Mouse (Mus musculus) left cerebral cortex, postnatal 25 days (tissue): ENCODE measurements around the gene Tpgs1. TPM values are rescaled to one million over a fixed set of nuclear protein-coding genes. Genes with fewer than 3 reads are reported as not detected.
A peak's percentile ranks its signal among the peaks of the same experiment; 100 is the strongest.

Experiments used
- DNase-seq, 2 experiments: peaks; one replicate each; pipeline ENCODE4 v3.0.0; 2022; ENCODE audit warnings: low spot score in 2 of 2, mixed read lengths in 1 of 2
- intact Hi-C: fragments of 180-260 bp; cut with DNase I; formaldehyde crosslinking; loops from one replicate; pipeline ENCODE4 v1.15.1; 2025
- total RNA-seq, 2 experiments: library from RNA; stranded (reverse); gene quantifications; 2 replicates each; pipeline ENCODE4 v1.2.3; 2021

The Tpgs1 gene
- total RNA-seq: 10 to 100 TPM; 82.0 to 82.8 TPM

DNA sequence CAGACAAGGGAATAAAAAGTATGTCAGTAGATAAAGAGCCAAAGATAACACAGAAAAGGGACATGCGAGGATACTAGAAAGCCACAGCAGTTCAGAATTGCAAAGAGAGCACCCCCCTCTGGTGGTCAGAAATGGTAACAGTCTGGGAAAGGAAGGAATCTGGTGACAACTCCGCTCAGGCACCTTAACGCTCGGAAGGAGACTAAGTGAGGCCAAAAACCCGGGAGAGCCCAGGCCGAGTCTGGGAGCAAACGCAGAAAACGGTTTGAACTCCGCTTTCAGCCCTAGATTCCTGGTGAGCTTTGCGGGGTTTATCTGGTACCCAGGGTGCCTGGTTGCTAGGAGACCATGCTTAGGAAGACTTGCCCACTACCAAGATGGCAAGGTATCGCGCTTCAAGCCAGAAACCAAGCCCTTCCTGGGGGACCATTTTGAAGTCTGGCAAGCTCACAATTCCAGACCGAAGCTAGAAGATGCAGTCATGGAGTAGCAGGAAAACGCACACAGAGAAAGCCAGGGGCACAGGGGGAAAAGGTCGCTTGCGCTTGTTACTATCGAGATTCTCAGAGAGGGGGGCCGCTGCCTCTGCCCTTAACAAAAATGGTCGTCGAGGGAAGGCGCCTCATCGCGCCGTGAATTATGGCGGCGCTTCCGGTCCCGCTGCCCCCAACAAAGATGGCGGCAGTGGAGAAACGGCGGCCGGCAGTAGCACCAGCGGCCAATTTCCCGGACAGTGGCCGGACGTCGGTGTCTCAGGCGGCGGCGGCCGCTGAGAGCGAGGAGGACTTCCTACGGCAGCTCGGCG, at the start of gene Tpgs1:
Gene Tpgs1 (plus strand): TSS at position 599 of the 805 bp plus-strand sequence.
- intact Hi-C loops: loop anchor here (1.0 kb wide), 2 partner anchors 12 to 72 kb away; no protein-coding TSS in a partner anchor
- DNase-seq: peak; percentile 93 to 96

DNA sequence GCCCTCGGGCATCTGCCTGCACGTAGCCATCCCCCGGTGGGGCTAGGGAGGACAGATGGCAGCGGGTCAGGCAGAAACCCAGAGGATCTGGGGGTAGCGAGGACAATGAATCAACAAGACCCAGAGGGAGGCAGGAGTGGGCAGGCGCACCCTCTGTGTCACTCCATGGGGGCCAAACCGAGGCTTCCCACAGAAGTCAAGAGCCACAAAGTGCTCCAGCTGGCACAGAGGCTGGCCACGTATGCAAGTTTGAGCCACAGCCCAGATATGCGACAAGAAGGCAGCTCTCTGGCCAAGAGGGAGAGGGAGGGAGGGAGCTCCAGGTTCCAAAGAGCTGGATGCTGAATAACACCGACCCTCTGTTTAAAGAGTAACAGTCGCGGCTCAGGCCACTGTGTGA, 45.2 kb upstream of the Tpgs1 start:
- DNase-seq: no peak
- intact Hi-C loops: no loop called here

DNA sequence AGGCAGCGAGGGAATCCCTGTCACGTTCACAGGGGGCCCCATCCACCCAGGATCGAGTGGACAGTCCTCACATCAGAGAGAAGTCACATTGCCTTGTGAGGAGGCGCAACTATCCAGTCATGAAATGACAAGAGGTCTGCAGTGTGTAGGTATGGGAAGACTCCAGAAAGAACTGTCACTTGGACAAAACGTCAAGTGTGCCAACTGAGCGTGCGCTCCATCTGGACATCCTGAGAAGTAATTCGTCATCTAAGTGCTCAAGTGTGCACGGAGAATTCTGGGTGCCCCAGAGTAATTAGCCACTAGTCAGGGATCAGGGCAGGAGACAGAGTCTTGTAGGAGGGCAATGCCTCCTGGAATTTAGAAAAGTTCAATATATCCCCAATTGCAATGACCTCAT, 43.8 kb upstream of the Tpgs1 start:
- no peak for DNase-seq
- intact Hi-C loops: no loop called here

DNA sequence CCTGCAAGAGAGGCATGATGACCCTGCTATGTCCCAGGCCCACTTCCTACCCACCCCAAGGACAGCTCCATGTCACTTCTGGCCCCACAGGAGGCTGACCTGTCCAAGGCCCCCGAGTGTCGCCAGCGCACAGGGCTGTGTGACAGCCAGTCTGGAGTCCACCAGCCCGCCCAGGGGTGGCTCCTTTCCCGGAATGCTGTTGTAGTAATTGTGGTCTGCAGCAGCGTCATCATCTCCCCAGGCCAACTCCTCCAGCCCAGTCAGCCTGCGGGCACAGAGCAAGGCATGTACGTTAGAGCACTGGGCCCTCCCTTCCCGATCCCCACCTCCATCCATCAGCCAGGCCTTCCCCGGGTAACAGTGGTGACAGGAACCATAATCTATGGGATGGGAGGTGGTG, 43.0 kb upstream of the Tpgs1 start:
- DNase-seq: no peak
- intact Hi-C loops: no loop called here

DNA sequence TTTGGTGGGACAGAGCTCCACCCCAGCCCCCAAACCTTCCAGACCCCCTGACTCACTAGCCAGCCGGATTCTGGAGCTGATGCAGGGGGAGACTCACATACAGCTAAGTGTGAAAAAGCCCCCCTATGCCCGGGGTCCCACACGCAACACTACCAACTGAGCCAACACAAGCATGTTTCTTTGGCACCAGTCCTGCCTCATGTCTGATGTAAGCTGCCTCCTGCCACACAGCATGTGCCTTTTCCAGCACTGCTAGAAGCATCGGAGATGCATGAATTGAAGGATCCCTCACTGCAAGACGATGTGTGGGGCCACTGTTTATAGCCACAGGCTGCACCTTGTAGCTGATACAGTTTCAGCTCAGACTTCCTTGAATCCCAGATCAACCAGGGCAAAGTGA, 40.8 kb upstream of the Tpgs1 start:
- intact Hi-C loops: no loop called here
- no peak for DNase-seq

DNA sequence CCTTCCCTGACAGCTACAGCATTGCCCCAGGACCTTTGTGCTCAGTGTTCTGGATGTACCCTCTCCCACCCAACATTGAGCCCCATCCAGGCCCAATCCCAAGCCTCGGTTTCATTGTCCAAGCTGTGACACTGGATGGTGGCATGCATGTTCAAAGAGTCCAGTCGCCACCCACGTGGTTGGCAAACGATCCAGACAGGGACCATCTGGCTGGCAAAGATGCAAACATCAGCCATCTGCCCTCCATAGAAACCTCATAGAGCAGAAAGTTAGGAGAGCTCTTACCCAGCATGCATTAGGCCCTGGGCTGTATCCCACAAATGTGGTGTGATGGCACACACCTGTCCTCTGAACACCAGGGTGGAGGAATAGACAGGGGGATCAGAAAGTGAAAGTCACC, 37.7 kb upstream of the Tpgs1 start:
- intact Hi-C loops: no loop called here
- peak; percentile 55 to 81 for DNase-seq

DNA sequence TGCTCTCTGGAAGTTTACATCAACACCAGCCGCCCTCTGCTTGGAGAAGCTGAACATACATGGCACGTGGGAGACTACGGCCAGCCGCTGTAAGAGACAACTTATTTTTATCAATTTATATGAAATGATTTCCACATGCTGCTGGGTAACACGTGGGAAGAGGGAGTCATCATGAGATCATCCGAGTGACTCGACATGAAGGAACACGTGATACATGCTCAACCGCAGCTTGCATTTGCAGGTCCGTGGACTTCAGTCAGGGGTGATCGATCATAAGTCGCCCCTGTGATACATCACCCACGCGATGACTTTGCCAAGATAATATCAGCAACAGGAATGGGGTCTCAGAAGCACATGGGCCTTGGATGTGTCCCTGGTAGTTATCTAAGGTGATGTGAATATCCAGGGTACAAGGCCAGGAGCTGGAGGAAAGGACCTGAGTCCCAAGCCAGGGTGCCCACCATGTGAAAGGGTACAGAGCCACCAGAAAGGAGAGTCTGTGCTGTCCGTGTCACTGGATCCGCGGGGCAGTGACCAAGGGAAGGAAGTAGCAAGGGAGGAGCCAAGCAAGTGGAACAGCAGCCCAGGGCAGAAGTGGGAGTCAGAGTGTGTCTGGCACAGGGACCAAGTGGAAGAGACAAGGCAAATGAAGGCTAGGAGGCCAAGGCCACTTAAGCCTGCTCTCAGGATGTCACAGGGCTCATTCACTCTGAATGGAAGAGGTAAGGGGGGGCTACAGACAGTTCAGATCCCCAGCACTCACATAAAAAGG, 36.0 kb upstream of the Tpgs1 start:
- peak in 1 of 2 experiments; percentile 76 for DNase-seq
- intact Hi-C loops: no loop called here

DNA sequence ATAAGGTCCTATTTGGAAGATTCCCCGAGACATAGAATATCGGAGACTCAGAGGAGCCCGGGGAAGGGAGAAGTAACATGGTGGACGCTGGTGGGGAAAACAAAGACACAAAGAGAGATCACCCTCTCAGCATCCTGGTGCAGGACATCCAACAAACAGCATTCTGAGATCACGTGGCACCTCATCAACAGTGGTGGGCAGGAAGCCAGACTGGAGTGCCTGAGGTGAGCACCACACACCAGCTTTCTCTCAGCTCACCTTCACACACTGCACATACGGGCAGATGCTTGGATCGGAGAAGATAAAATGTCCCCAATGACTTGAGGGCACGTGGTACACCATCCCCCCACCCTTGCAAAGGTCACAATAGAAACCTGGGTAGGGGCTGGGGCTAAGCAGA, 32.9 kb upstream of the Tpgs1 start:
- DNase-seq: no peak
- intact Hi-C loops: no loop called here

DNA sequence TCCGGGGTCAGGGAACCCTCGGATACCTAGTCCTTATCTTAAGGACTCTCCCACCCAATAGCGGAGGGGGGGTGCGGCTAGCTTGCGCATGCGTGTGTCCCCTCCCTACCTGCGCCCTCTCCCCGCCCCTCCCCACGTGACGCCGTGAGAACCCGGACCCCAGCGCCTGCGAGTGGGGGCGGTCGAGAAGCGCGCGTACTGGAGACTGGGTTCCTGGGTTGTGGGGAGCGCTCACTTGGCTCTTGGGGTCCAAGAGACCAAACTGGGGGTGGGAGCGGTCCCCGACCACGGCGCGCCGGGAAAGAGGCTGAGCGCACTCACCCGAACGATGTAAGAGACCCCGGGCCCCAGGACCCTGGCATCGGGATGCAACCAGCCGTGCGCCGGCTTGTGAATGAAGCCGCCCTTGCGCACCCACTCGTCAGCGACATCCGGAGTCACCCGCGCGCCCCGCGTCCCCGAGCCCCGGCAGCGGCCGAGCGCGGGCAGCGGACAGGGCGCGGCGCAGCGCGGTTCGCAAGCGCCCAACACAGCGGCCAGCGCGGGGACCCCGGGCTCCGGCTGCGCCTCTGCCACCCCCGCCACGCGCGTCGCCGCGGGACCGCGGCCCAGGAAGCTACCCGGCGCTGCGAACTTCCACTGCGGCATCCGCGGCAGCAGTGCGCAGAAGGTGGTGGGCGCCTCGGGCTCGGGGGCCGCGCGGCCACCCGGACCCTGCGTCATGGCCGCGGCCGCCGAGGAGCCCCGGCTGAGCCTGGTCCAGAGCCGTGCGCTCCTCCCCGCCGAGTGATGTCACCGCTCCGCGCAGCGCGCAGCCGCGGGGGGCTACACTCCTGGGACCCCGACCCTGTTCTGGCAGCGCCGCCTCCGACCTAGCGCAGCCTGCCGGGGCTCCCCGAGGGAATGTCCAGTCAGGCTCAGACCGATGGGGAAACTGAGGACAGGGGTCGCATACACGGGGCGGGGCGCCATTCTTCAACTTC, 31.8 kb upstream of the Tpgs1 start, which contains the start of gene Shc2:
Gene Shc2 (minus strand): TSS at position 791 of the 983 bp plus-strand sequence.
- DNase-seq: peak; percentile 83 to 91
- intact Hi-C loops: no loop called here

DNA sequence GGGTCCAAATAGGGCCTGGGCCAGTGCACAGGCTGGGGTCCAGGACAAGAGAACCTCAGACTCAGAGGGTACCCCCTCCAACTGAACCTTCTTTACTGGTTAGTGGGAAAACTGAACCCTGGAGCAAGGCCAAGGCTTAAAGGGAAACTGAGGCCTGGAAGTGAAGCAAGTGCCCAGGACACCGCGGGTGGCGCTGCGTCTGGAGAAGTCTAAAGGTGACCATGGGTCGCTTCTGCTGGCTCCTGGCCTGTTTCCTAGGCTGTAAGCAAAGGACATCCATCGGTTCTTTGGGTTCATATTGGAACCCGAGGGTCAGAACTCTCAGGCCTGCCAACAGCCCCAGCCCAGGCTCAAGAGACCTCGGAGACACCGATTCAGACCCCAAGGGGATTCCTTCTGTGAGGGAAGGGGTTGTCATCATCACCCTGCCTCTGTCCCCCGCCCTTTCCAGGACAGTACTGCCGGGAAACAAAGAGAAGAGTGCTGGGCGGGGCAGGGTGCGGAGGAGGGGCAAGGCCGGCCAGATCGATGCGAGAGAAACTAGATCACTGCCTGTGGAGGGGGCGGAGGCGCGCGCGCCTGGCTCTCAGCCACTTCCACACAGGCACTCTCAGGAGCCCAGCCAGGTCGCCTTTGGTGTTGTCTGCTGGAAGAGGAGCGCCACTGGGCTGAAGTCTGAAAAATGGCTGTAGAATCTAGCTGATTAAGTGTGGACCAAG, 30.5 kb upstream of the Tpgs1 start:
- DNase-seq: peak; percentile 54 to 82

DNA sequence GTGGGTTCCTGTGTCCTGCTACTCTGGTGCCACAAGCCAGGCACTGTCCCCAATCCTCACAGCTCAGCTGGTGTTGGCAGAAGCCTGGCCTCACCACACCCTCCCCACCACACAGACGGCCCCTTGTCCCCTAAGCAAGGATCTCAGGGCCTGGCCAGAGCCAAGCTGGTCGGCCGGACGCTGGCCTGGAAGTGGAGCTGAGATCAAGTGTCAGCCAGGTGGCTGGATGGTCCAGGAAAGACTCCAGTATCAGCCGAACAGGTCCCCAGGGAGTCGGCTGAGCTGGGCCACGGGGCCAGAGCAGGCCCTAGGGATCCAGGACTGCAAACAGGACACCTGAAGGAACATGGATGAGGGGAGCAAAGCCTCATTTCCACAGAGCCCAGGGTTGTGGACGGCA, 23.5 kb upstream of the Tpgs1 start, which contains the start of gene Odf3l2:
Gene Odf3l2 (minus strand): TSS at position 28 of the 400 bp plus-strand sequence.
- intact Hi-C loops: no loop called here

More for the DNA sequence above, 30.5 kb upstream of the Tpgs1 start:
- intact Hi-C loops: no loop called here

DNA sequence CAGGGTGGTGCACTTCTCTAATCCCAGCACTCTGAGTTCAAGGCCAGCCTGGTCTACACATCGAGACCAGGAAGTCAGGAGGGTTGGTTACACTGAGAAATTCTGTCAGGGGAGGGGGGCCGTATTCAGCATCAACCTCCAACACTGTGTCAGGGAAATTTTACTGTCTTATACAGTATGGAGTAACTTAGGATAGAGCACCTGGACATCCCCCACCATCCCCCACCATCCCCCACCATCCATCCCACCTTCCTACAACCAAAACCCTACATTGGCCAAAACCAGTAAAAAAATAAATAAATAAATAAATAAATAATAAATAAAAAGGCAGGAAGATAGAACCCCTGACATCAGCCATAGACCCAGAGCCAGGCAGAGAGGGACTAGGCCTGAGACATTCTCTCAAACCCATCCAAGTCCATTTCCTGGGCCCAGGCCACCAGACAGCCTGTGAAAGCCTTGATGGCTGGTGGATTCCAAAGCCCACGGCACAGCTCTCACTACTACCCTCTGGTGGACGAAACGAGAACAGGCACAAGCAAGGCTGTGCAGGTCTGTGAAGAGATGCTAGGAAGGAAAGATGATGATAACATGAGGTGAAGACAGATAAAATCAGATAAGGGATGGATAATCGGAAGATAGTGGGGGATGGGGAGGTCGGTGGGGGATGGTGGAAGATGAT, 20.0 kb upstream of the Tpgs1 start:
- peak; percentile 82 to 87 for DNase-seq
- intact Hi-C loops: loop anchor here (1.0 kb wide), 1 partner anchor 54 kb away; no protein-coding TSS in a partner anchor

More for the DNA sequence above, 23.5 kb upstream of the Tpgs1 start, which contains the start of gene Odf3l2:
- no peak for DNase-seq

DNA sequence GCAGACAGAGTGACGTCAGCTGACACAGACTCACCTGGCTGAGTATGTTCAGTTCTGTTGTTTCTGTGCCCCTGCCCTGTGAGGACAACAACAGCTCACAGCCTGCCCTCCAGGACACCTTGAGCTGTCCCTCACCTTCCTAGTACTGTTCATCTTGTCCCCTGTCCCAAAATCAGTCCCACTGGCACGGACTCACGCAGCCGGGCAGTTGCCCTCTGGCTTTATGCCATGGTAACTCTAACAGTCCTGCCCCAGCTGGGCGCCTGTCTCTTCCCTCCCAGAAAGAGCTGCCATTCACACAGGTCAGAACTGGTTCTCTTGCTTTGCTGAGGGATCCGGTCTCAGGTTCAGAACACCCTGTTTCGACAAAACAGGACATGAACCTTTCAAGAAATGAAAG, 16.4 kb upstream of the Tpgs1 start:
- DNase-seq: no peak
- intact Hi-C loops: no loop called here

DNA sequence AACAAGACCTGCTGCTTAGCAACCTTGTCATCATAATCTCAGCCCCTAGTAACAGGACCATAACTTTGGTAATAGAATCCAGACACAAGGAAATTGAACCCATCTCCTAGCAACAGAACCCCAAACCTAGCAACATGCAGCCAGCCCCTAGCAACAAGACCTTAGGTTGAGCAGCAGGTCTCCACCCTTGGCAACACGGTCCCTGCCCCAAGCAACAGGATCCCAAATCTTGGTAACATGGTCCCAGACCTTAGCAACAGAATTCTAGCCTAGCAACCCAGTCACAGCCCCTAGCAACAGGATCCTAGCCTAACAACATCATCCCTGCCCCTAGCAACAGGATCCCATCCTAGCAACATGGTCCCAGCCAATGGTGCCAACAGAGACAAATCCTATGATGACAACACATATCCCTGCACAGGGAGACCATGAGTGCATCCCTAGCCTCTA, 14.2 kb upstream of the Tpgs1 start:
- DNase-seq: peak; percentile 47 to 56
- intact Hi-C loops: no loop called here

DNA sequence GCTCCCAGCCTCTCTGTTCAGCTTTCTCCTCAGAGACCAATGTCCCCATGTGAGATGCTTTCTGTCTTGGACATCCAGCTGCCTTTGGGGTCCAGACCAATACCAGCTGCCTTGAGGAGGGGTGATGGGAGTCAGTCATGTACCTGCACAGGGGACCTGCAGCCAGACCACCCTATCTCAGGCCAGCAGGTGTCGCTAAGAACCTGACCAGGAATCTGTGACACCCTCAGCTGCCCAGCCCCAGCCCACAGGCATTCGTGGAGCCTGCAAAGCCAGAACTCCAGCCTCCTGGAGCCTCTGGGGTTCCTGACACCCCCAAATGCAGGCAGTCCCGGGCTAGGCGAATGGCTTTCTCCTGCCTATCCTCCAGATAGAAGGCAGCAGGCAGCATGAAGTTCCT, 10.3 kb upstream of the Tpgs1 start:
- intact Hi-C loops: no loop called here
- DNase-seq: no peak

DNA sequence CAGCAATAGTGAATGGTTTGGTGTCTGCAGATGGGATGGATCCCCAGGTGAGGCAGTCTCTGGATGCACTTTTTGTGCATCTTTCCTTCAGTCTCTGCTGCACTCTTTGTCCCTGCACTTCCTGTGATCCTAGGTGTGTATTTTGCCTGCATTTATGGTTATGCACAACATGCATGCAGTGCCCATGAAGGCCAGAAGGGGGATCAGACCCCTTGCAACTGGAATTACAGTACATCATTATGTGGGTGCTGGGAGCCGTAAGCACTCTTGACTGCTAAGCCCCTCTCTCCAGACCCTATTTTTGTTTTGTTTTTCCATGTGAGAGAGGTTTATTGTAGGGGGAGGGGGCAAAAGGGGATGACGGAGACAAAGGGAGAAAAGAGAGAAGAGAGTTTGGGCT, 8.9 kb upstream of the Tpgs1 start:
- intact Hi-C loops: no loop called here

DNA sequence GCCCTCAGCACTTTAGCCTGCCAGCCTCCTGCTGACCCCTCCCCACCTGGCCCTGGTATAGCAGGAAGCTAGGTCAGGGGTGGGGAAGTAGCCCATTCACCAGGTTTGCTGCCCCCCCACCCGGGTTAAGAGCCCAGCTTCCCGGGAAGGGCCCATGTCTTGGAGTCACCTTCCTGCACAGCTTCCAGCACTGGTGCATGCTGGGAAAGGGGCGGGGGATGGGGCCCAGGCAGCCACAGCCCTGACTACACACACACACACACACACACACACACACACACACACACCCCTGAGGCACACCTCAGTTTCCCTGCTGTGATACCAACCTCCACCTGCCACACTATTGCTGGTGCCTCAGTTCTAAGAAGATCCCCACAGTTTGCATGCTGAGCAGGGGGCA, 7.3 kb upstream of the Tpgs1 start:
- no peak for DNase-seq
- intact Hi-C loops: no loop called here

More for the DNA sequence above, 8.9 kb upstream of the Tpgs1 start:
- no peak for DNase-seq

DNA sequence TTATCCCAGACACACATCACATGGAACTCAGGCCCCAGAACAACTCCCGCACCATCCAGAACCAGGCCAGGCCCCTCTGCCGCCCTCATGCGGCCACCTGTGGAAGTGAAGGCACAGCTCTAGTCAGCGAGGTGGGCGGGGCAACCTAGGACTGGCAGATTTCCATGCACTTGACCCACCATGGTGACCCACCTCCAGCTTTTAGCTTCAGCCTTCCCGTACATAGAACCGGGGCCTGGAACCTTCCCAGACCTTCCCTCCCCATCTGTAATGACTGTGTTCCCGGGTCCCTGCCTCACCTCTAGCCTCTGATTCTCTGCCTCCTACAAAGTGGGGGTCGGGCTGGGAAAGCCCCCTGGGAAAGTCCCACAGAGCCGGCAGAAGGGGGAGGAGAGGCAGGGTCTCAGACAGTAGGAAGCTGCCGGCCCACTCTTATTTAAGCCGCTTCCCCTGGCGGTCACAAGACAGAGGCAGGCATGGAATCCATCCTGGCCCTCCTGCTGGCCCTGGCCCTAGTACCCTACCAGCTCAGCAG, 5.0 kb upstream of the Tpgs1 start, which contains the start of gene Madcam1:
Gene Madcam1 (plus strand): TSS at position 429 of the 535 bp plus-strand sequence.
- intact Hi-C loops: loop anchor here (1.0 kb wide), 1 partner anchor 69 kb away; no protein-coding TSS in a partner anchor
- peak; percentile 53 to 56 for DNase-seq
